Mouse (Mus musculus) small intestine, adult 2 months (tissue): Measurements from ENCODE around the gene Arhgef3.

Source experiments
- CTCF ChIP-seq: fragments of 200-500 bp; IDR thresholded peaks from 2 replicates; pipeline ENCODE4 v1.5.1; 2012; ENCODE audit warnings: low read depth, mild to moderate bottlenecking, control low read depth, inconsistent platforms, low read length, moderate library complexity, mixed read lengths; ENCODE audit not compliant: insufficient replicate concordance, insufficient read length; ENCODE audit errors: extremely low read depth
- POLR2A ChIP-seq: fragments of 200-500 bp; IDR thresholded peaks from 2 replicates; pipeline ENCODE4 v1.6.1; 2012; ENCODE audit warnings: low read depth, mild to moderate bottlenecking, control low read depth, inconsistent platforms, low read length, moderate library complexity

- TF ChIP-seq POLR2A: no peak
- TF ChIP-seq CTCF: no peak
Measured at GRCm38 (mm10) chr14:27211743-27212445, 97.2 kb downstream of the Arhgef3 start.
